Mouse (Mus musculus) c-Kit-positive CD71-negative TER-119-negative erythroid progenitor cells, embryonic 14.5 days (primary cell): ENCODE measurements around the gene Gucy2c.

Source experiments
- DNase-seq: peaks from one replicate; pipeline ENCODE4 v3.0.0-alpha.2; 2013; ENCODE audit warnings: low read depth

The Gucy2c gene

DNA sequence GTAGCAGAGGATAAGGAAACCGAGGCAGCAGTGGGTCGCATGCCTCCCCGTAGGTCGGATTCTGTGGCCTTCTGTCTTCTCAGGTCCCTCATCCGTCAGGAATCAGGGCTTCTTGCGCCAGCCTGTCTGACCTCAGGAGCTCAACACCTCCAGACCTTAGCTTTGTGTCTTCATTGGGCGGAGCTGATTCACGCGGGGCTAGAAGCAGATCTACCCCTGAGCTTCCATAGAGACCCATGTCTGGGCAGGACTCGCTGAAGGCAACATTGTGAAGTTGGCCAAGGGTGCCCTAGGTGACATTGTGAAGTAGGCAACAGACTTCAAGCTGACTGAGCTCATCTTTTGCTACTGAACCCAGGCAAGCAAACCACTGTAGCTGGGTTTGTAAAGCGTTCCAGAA lies 119.5 kb downstream of the Gucy2c start:
- no peak for DNase-seq

- no peak for DNase-seq
Measured at GRCm38 (mm10) chr6:136661706-136662016, 119.9 kb downstream of the Gucy2c start, which contains the start of gene Plbd1. Gene Plbd1, minus strand, starts transcription at chr6:136661928.

GRCm38 (mm10) chr6:136660831-136661705 lies 120.5 kb downstream of the Gucy2c start:
- no peak for DNase-seq

DNA sequence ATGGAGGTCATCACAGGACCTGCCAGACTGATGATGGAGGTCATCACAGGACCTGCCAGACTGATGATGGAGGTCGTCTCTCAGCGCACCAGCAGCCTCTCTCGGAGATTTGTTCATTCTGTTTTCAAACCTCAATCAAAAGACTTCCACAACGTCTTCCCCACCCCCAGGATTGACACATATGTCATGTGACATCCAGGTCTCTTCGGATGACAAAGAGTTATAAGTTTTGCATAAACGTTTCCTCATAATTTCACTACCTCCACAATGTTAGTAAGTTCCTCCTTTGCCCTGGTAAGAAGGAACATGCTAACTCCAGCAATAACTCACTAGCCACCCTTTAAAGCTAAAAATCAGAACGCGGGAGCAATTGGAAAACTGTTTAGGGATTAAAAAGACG lies 122.3 kb downstream of the Gucy2c start:
- DNase-seq, result no peak

- no peak for DNase-seq
Measured at GRCm38 (mm10) chr6:136658303-136658702, 123.3 kb downstream of the Gucy2c start.

GRCm38 (mm10) chr6:136655786-136656185 lies 125.8 kb downstream of the Gucy2c start:
- DNase-seq, result no peak

GRCm38 (mm10) chr6:136654470-136654869 lies 127.1 kb downstream of the Gucy2c start:
- DNase-seq, result no peak

GRCm38 (mm10) chr6:136653331-136653730 lies 128.2 kb downstream of the Gucy2c start:
- no peak for DNase-seq

- DNase-seq, result no peak
Measured at GRCm38 (mm10) chr6:136650664-136651063, 130.9 kb downstream of the Gucy2c start.

DNA sequence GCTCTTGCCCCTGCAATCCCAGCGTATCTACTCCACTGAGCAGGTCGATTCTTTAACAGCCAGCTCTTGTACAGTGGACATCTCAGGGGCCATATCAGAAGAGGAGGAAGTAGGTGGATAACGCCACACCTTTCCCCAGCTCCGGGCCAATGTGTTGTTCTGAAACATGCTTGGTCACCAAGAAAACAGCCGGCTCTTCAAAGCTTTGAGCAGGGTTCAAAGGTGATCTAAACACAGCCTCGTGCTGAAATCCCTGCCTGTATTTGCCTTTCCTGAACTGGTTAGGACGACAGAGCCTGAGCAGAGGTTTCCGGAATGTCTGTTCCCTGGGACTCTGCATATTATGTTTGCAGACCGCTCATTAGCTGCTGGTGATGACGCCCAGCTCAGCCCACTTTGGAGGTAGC lies 134.1 kb downstream of the Gucy2c start:
- no peak for DNase-seq
